In genomic region chr5:30622177-30622840, GRCm38 (mm10) we compare ENCODE assay signal across 9 mouse cellular contexts. TPM values are rescaled to one million over a fixed set of nuclear protein-coding genes. Genes with fewer than 3 reads are reported as not detected.
DNase-seq lines count a peak whose midpoint lies in the region; ATAC-seq lines count a peak whose summit lies in the region.
"Had no signal": no experiment of that assay in that cellular context is flagged by ENCODE, and none has a peak within 500 bp of the region (broad histone marks: within the 10 kb centered on the region; RNA-seq: fewer than 3 reads in every experiment).

No protein-coding gene starts in this region.

- WGBS in embryonic facial prominence, embryonic 13.5 days = 3% methylated on average over 69 of the region's 69 CpGs
- WGBS in intestine, embryonic 15.5 days = 12% methylated on average over 69 of the region's 69 CpGs

- H3K27me3 ChIP-seq in embryonic facial prominence, embryonic 13.5 days = peaks cover 48% of the 10 kb centered on the region
- H3K27me3 ChIP-seq in intestine, embryonic 15.5 days (replicated peaks) = peaks cover 16% of the 10 kb centered on the region
- H3K27me3 ChIP-seq: CH12.LX had no signal

- H3K4me2 ChIP-seq in embryonic facial prominence, embryonic 13.5 days = peak overlapping the region; percentile 97
- H3K4me2 ChIP-seq in intestine, embryonic 15.5 days (replicated peaks) = peak overlapping the region; percentile 75

- H3K9me3 ChIP-seq in embryonic facial prominence, embryonic 13.5 days = no peaks in the 10 kb centered on the region
- no peaks in the 10 kb centered on the region for H3K9me3 ChIP-seq in intestine, embryonic 15.5 days

- DNase-seq in cerebellum, adult 9-10 months = peak; percentile 36
- DNase-seq in CD4-positive helper T cell, adult 2 months (ENCODE audit: low read depth, low spot score) = peak; percentile 61
- DNase-seq in lung, postnatal 25 days (ENCODE audit: low spot score) = peak; percentile 29
- DNase-seq in spleen, adult 12 weeks (ENCODE audit: low spot score) = peak; percentile 7
- DNase-seq in layer of hippocampus, adult 9-10 months (ENCODE audit: low spot score) = no peak

- H3K27ac ChIP-seq in embryonic facial prominence, embryonic 13.5 days = no peak overlapping the region
- H3K27ac ChIP-seq in intestine, embryonic 15.5 days = no peak overlapping the region

- peak overlapping the region; percentile 53 for H3K4me3 ChIP-seq in embryonic facial prominence, embryonic 13.5 days
- H3K4me3 ChIP-seq in intestine, embryonic 15.5 days (replicated peaks) = peak overlapping the region; percentile 32

- peaks cover 19% of the 10 kb centered on the region for H3K4me1 ChIP-seq in embryonic facial prominence, embryonic 13.5 days
- H3K4me1 ChIP-seq in intestine, embryonic 15.5 days (replicated peaks) = peaks cover 29% of the 10 kb centered on the region

- peak overlapping the region; percentile 70 for H3K9ac ChIP-seq in embryonic facial prominence, embryonic 13.5 days
- H3K9ac ChIP-seq in intestine, embryonic 15.5 days = peak overlapping the region; percentile 26; the same call in 1 of the 2 replicates

- H3K36me3 ChIP-seq in embryonic facial prominence, embryonic 13.5 days = no peaks in the 10 kb centered on the region
- no peaks in the 10 kb centered on the region for H3K36me3 ChIP-seq in intestine, embryonic 15.5 days

- no peak for ATAC-seq in cerebellum, adult (ENCODE audit: insufficient number of reproducible peaks, low FRiP score, low TSS enrichment)
- peak; percentile 23 for ATAC-seq in embryonic facial prominence, embryonic 13.5 days (ENCODE audit: insufficient number of reproducible peaks, insufficient read depth, low FRiP score, low TSS enrichment, low read depth)
- ATAC-seq in intestine, embryonic 15.5 days = peak; percentile 41

RNA-seq across cellular contexts. Expression of gene Slc35f6, which starts 25.4 kb away (rescaled TPM):
- 25.0 and 26.6 TPM in 2 replicates for polyA plus RNA-seq in embryonic facial prominence, embryonic 13.5 days (2015; fragmentation: Nextera tagmentation; extraction: Ambion mirVana)
- polyA plus RNA-seq in intestine, embryonic 15.5 days (2015; fragmentation: Nextera tagmentation; extraction: Ambion mirVana) = 36.8 and 40.4 TPM in 2 replicates

RNA-seq across cellular contexts. Expression of gene Kcnk3, which starts 34.3 kb away (rescaled TPM):
- 0.51 and 0.63 TPM in 2 replicates for polyA plus RNA-seq in embryonic facial prominence, embryonic 13.5 days (2015; fragmentation: Nextera tagmentation; extraction: Ambion mirVana)
- polyA plus RNA-seq in intestine, embryonic 15.5 days (2015; fragmentation: Nextera tagmentation; extraction: Ambion mirVana) = 24.4 and 24.9 TPM in 2 replicates

RNA-seq across cellular contexts. Expression of gene Cenpa, which starts 44.3 kb away (rescaled TPM):
- 270 and 318 TPM in 2 replicates for polyA plus RNA-seq in embryonic facial prominence, embryonic 13.5 days (2015; fragmentation: Nextera tagmentation; extraction: Ambion mirVana)
- 216 and 224 TPM in 2 replicates for polyA plus RNA-seq in intestine, embryonic 15.5 days (2015; fragmentation: Nextera tagmentation; extraction: Ambion mirVana)

Comparison
In these comparisons a context has a peak if more than half of its experiments do, and no peak if none do; other contexts are left out.
1. RNA of gene Kcnk3, which starts 34.3 kb away (polyA plus RNA-seq): 24.4 to 24.9 TPM in intestine, embryonic 15.5 days; 0.51 to 0.63 TPM in embryonic facial prominence, embryonic 13.5 days; every median in the first group is over 10 times any median in the second.